Mouse (Mus musculus) brain, adult 2 months (tissue): ENCODE data around the gene Tmem205.
A peak's percentile ranks its signal among the peaks of the same experiment; 100 is the strongest.

Experiments
- DNase-seq: peaks from one replicate; pipeline ENCODE4 v3.0.0; 2011; ENCODE audit warnings: low read depth, low spot score

Tmem205 gene

GRCm38 (mm10) chr9:21927208-21927753 is at the start of gene Tmem205, which contains the start of gene Ccdc159:
Gene Tmem205 (minus strand): TSS chr9:21927556.
Gene Ccdc159 (plus strand): TSS chr9:21927471.
- DNase-seq = peak; percentile 100

- no peak for DNase-seq
These were observed 49.3 kb upstream of the Tmem205 start for GRCm38 (mm10) chr9:21976626-21977175.

GRCm38 (mm10) chr9:21969304-21969703 is 41.9 kb upstream of the Tmem205 start:
- DNase-seq = no peak

GRCm38 (mm10) chr9:21968883-21969282 is 41.5 kb upstream of the Tmem205 start:
- no peak for DNase-seq

- DNase-seq = no peak
These were observed 36.1 kb upstream of the Tmem205 start, which contains the start of gene Epor for GRCm38 (mm10) chr9:21963417-21963816. Gene Epor (minus strand): TSS chr9:21963506.

GRCm38 (mm10) chr9:21962416-21963059 is 35.2 kb upstream of the Tmem205 start:
- DNase-seq = peak; percentile 86

GRCm38 (mm10) chr9:21962010-21962409 is 34.7 kb upstream of the Tmem205 start:
- DNase-seq = no peak

GRCm38 (mm10) chr9:21961366-21961980 is 34.1 kb upstream of the Tmem205 start:
- peak; percentile 41 for DNase-seq

GRCm38 (mm10) chr9:21960558-21961208 is 33.3 kb upstream of the Tmem205 start:
- no peak for DNase-seq

GRCm38 (mm10) chr9:21960135-21960534 is 32.8 kb upstream of the Tmem205 start:
- DNase-seq = no peak

GRCm38 (mm10) chr9:21959244-21959643 is 31.9 kb upstream of the Tmem205 start:
- DNase-seq = no peak

- DNase-seq = no peak
These were observed 31.0 kb upstream of the Tmem205 start for GRCm38 (mm10) chr9:21958372-21958771.

- peak; percentile 99 for DNase-seq
These were observed 28.4 kb upstream of the Tmem205 start, which contains the start of gene Swsap1 for GRCm38 (mm10) chr9:21955570-21956281. Gene Swsap1 (plus strand): TSS chr9:21955755.

- DNase-seq = no peak
These were observed 27.8 kb upstream of the Tmem205 start for GRCm38 (mm10) chr9:21955225-21955569.

- no peak for DNase-seq
These were observed 27.3 kb upstream of the Tmem205 start for GRCm38 (mm10) chr9:21954635-21955034.

GRCm38 (mm10) chr9:21953600-21953999 is 26.2 kb upstream of the Tmem205 start:
- peak; percentile 93 for DNase-seq

GRCm38 (mm10) chr9:21951977-21952376 is 24.6 kb upstream of the Tmem205 start:
- DNase-seq = no peak

- DNase-seq = no peak
These were observed 23.0 kb upstream of the Tmem205 start for GRCm38 (mm10) chr9:21950322-21950721.

GRCm38 (mm10) chr9:21948790-21949189 is 21.4 kb upstream of the Tmem205 start:
- peak; percentile 67 for DNase-seq

- no peak for DNase-seq
These were observed 20.8 kb upstream of the Tmem205 start for GRCm38 (mm10) chr9:21948146-21948545.

- DNase-seq = no peak
These were observed 20.3 kb upstream of the Tmem205 start for GRCm38 (mm10) chr9:21947540-21948130.
